Mouse (Mus musculus): Measurements from ENCODE around the gene Gys2.
"Not testable (repeated sequence)": the region's sequence is repeated elsewhere in the genome, so short reads cannot be mapped to it uniquely, and the experiment has no call there.

The Gys2 gene

DNA sequence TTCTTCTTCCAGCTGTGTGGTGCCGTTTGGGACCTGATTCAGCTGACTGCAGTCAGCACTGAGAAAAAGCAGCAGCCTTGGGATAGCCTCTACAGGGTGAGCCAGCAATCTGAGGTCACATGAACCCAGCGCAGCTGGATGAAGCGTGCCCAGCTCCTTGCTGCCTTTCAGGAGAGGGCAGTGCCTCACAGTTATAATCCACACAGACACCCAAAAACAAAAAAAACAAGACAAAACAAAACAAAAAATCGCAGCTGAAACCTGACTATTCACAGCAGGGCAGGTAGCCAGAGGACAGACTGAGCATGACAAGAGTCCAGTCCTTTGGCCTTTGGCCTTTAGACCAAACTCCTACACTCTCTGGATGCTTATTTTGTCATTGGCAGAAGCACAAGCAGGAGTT lies at the start of gene Gys2:
Gys2 (minus strand) TSS at position 309 of the 403 bp plus-strand sequence.
- in situ Hi-C loops (cut with MboI), result no loop called here

DNA sequence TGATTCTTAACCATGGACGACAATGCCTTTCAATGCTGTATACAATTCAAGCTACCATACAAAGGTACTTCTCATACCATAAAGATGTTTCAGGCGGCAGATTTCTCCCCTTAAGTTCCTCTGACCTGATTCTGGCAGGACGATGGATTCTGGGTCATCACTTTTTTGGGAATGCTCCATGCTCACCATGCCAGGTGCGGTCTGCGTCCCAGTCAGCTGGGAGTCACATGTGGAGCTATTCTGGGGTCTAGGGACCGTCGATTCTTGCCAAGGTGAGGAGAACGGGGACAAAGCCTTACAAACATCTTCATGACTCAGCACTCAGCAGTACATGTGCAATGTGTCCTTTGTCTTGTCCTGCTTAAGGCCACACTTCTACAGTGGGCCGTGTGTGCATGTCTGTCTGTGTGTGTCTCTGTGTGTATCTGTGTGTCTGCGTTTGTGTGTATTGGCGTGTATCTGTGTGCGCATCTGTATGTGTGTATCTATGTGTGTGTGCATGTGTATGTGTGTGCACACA lies 48.7 kb upstream of the Gys2 start:
- in situ Hi-C loops (cut with MboI), result no loop called here

DNA sequence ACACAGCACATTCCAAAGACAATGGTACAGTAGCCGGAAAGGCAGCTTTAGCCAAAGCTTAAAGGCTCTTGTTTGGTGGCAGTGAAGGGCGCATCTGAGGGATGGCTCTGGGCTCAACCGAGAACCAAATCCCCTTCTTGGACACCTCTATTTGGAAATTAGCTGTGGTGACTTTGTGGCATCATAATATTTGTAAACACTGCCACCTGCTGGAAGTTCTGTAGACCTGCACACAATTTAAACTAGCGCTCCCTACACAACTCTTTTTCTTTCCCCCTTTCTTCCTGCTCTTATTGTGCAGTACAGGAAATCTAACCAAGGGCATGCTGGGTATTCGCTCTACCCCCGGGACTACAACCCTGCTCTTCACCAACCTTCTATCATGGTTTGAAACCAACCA lies 46.2 kb upstream of the Gys2 start:
- in situ Hi-C loops (cut with MboI), result no loop called here

DNA sequence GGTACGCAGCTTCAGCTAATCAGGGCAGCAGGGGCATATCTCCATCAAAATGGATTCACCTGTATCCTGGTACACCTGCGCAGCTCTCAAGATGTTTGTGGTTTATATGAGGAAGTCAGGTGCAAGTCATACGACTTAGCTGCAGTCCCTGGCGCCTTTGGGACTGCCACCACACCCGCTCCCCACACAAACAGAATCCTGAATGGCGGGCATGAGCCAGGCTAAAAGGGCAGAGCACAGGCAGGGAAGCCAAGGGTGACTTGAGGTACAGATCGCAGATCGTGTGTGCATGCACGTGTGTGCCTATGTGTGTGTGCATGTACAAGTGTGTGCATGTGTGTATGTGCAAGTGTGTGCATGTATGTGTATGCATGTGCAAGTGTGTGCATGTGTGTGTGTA lies 42.5 kb upstream of the Gys2 start:
- in situ Hi-C loops (cut with MboI), result not testable (repeated sequence)

DNA sequence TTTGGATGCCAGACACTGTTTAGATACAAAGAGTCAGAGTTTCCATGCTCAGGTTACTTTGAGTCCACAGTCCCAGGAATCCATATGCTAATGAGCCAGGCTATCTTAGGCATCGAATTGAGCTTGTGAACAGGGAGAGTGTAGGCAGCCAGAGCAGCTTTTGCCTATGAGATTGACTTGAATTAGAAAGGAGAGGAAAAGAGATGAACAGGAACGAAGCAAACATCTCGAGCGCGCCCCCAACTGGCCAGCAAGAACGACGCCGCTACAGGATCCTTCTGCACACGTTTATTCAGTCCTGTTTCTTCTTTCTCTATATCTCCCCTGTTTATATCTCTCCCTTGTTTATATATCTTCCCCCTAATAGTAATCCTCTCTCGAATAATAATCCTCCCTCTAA lies 42.0 kb upstream of the Gys2 start:
- in situ Hi-C loops (cut with MboI), result no loop called here

DNA sequence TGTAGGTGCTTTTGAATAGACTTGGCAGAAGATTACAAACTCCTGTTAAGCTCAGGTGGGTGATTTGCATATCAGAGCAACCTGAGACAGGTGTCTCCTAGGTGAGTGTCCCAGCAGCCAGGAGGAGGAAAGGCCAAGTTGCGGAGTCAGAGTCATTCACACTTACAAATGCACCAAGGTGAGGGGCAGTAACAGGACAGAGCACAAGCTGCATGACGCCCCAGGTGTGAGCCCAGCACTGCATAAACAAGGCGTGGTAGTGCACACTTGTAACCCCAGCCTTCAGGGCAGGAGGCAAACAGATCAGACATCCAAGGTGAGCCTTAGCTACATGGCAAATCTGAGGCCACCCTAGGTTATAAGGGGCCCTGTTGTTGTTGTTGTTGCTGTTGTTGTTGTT lies 40.0 kb upstream of the Gys2 start:
- in situ Hi-C loops (cut with MboI), result no loop called here

DNA sequence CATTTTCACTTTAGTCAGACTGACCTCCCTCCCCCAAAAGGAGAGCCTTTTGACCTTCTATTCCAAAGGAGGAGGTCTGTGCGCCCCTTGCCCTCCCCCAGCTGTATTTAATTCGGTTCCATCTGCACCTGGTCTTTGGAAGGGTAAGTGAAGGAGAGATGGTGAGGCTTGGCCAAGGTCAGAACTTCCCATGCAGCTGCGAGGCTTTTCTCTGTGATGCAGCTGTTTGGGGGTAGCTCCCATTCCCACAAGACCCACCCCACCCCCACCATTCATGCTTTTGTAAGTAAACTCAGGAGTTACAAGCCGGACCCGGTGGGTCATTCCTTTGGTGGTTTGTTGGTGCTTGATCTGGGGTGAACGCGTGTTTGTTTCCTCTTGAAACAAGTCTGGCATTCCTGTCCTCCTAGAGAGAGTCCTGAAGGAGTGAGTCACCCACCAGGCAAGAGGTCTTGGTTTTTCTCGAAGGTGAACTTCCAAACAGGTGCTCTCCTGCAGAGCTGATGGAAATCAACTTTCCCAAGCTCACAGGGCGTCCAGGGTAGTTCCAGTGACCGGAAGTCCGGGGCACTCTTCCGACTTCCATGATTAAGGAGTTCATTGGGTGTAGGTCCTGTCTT lies 38.7 kb upstream of the Gys2 start:
- in situ Hi-C loops (cut with MboI), result no loop called here

DNA sequence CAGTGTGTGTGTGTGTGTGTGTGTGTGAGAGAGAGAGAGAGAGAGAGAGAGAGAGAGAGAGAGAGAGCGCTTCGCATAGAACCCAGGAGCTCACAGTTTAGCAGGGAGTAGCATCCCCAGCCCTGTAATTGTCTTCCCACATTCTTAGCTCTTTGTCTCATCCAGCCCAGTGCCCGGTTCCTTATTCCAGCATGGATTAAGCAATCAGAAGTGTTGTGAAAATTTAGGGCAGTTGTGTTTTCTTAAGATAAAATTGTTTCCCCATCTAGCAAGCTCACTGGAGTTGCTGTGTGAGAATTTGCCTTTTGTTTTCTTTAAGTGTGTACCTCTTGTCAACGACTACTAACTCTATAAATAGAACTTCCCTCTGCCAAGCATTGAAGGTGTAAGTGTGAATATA lies 35.8 kb upstream of the Gys2 start:
- in situ Hi-C loops (cut with MboI), result no loop called here

DNA sequence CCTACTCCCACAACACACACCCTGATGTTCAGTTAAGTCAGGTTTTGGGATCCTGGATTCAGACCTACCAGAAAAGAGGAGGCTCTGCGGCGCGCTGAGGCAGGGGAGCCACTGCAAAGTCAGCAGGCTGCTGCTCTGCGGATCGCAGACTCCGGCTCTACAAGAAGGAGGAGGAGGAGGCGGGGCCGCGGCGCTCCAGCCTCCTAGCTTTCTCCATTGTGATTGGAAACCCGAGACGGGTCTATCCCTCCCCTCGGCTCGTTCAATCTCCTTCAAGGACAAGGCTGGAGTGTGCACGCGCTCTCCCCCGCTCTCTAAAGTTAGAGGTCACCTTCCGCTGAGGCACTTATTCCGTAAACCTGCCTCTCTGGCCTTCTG lies 34.9 kb upstream of the Gys2 start, which contains the start of gene Ldhb:
Ldhb (minus strand) TSS at position 173 of the 378 bp plus-strand sequence.
- in situ Hi-C loops (cut with MboI), result no loop called here

DNA sequence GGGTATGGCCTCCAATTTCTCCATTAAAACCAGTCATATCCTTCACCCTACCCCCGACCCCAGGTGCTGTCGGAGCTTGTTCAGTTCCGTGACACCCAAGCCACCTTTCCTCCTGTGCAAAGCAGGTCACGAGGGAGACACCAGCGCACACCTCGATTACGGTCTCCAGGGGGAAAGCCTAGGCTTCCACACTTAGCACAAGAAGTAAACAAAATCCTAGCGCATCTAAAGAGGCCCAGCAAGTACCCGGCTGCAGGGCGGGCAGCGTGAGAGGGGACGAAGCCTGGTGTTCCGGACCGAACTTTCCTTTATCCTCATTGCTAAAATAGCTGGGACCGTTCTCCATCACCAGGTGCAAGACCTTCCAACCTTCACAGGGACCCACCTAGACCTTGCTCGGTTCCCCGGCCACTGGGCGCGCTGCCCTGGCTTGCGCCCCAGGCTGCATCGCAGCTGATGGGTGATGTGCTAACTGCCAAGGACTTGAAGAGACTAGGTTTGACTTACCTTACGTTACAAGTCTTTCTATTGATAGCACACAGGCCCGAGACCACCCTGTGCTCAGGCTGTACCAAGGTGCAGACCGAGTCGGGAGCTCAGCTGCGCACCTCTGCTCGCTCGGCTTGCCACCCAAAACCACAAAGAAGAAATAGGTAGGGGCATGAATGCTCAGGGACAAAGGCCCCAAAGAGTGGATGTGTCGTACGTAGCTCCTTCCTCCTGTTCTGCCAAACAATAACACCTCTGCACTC lies 34.3 kb upstream of the Gys2 start:
- in situ Hi-C loops (cut with MboI), result no loop called here

DNA sequence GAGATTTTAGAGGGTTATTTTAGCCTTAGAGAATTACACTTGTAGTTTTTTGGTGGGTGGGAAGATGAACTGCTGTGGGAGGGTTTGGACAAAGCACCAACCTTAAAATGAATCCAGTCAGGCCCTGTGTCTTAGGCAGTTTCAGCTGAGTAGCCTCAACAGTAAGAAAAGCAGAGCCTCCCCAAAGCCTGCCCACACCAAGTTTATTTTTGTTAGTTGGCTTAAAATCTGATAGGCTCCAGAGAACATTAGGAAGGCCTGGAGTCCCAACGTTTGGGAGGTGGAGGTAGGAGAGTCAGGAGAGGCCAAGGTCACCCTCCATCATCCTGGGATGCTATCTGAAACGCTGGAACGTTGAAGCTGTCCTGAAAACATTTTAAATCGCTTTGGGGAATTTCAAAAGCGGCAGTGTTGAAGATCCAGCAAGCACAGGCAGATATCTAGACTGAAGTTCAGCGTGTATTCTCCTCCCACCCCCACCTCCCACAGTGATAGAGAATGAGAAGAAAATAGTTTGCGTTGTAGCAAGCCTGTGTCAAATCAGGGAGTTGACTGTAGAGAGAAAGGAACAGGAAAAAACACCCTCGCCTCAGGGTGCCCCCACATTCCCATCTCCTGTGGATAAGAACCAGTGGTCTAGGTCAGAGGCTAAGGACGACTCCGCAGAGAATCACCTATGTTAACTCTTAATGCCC lies 33.6 kb upstream of the Gys2 start:
- in situ Hi-C loops (cut with MboI), result no loop called here

DNA sequence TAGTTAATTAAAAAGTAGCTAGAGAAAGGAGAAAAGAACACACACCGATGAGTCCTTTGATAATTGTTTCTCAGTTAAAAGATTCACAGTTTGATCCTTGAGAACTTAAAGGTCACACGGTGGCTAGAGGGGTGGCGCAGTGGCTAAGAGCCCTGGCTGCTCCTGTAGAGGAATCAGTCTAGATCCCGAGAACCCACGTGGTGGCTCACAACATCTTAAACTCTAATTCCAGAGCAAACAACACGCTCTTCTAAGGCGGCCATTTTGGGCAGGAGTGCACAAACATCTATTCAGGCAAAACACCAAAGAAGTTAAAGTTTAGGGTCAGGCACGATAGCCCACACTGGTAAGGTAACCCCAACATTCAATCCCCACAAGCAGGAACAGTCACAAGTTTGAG lies 30.7 kb upstream of the Gys2 start:
- in situ Hi-C loops (cut with MboI), result no loop called here

DNA sequence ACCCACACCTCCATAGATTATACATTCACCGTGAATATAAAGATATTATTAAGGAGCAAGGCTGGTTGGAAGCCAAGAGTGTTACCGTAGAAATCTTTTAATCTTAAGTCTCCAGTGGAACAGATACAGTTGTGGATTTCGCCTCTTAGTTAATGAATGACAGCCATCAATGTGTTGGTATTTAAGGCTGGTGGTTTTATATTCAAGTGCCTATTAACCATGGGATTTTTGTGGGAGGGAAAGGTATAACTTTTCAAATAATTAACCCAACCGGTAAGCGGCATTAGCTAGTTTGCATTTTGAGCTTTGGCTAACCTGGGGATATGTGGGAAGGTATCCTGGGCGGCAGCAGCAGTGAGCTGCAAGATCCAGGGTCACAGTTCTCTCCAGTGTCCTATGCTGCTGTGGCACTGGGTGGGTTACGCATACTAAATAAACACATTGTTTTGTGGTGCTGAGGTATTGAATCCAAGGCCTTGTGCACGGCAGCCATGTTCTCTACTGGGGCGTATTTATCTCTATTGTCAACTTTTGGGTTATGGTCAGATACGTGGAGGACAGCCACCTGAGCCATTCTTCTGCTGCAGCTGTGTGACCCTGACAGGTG lies 29.7 kb upstream of the Gys2 start:
- in situ Hi-C loops (cut with MboI), result no loop called here

DNA sequence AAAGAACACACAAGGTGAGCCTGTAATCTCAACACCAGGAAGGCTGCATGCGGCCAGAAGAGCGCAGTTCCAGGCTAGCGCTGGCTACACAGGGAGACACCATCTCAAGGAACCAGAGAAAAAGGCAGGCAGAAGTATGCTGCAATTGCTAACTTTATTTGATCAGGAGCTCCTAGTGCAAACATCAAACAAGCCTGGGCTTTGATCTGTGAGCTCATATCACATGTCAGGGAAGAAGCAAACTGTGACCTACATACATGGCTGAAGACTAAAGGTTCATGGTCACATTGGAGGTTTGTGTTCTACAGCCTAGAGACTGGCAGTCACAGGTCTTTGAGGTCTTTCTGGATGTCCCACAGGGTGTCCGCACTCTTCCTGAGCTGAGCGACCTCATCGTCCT lies 17.2 kb upstream of the Gys2 start:
- in situ Hi-C loops (cut with MboI), result not testable (repeated sequence)

DNA sequence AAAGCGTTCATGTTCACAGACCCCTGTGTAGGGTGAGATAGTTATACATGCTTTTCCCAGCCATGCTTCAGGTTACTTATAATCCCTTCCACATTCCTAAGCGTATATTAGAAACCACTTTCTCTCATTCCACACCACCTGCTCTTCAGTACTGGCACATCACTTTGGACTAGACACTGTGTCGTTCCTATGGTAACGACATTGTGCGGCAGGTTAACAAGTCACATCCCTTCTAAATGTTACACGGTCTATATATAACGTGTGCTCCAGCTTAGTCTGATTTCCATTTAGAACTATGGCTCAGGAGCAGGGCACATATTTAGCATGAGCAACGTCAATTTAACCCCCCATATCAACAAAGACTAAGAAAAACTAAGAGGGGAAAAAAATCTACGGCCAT lies 14.7 kb upstream of the Gys2 start:
- in situ Hi-C loops (cut with MboI), result no loop called here

DNA sequence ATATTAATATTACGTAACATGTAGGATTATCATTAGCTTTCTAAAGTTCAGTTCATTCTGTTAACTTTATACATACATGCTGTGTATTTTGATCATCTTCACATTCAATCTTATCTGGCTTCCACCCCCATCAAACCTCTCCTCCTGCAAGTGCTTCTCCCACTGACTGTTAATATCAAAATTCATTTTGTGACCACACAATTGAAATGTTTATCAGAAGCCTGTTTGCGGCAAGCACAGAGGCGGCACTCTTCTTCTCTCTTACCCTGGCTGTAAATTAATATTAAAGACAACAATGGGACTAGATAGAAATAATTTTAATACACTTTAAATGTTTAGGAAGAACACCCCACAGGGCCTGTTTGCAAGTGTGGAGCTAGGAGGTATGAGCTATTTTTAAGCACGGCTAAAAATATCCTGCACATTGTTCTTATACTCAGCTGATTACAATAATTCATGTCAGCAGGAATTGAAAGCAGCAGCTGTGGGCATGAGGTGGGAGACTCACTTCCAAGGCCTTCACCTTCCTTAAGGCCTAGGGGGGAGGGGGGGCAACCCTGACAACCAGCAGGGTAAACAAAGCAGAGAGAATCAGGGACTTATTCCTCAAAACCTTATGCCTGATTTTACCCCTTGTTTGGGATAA lies 12.7 kb upstream of the Gys2 start:
- in situ Hi-C loops (cut with MboI), result no loop called here

DNA sequence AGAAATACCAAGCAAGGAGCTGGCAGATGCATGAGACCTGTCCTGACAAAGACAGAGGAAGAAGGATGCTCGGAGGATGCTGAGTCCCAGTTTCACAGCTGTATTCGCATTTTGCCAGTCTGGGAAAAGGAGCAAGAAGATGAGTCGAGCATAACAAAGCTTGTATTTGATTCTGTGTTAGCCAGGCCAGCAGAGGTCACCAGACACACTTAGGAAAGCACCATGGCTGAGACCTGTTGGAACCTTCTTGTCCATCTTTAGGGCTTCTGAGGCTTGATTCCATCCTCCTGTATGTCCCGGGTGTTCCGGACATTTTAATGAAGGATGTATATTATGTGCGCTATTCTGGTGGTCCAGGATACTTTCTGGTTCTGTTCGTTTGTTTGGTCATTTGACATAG lies 4.3 kb upstream of the Gys2 start:
- in situ Hi-C loops (cut with MboI), result no loop called here

DNA sequence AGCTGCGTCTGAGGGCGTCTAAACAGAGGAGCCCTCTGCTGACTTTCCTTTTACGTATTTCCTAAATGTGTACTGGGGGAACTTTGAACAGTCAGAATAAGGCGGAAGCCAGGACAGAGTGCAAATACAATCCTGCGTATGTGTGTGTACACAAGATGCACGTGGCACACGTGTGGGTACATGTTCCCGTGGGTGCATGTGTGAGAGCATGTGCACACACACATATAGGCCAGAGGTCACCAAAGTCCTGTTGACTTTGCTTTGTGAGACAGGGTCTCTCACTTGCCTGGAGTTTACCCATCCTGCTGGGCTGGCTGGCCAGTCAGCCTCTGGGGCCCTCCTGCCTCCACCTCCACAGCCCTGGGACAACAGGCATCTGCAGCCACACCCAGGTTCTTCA lies 1.8 kb downstream of the Gys2 start:
- in situ Hi-C loops (cut with MboI), result no loop called here

DNA sequence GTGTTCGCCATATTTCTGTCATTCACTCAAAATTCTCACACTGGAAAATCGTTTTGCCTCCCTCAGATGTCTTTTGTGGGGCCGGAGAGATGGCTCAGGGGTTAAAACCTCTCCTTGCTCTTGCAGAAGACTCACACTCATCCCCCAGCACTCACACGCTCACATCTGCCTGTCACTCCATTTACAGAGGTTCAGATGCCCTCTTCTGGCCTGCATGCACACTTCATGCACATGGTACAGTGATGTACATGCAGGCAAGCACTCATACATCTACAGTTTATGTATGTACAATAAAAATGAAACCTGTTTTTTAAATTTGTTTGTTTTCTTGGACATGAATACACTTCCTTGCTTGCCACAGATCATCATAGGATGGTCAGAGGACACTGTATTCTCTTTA lies 3.3 kb downstream of the Gys2 start:
- in situ Hi-C loops (cut with MboI), result no loop called here

DNA sequence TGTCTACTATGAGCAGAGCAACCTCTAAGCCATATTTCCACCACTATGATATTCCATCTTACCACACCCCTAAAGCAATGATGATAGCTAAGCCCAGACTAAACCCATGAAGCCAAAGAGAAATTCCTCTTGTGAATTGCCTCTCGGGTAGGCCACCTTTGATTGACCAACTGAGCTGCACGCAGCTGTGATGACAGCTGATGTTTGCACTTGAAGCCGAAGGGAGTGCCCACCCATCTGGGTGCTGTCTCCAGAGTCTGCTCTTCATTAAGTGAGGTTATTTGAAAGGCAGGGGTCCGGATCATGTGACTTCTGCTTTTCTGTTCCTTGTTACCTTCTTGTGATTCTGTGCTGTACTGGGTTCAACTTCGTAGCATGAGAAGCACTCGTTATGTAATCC lies 10.7 kb downstream of the Gys2 start:
- in situ Hi-C loops (cut with MboI), result no loop called here

DNA sequence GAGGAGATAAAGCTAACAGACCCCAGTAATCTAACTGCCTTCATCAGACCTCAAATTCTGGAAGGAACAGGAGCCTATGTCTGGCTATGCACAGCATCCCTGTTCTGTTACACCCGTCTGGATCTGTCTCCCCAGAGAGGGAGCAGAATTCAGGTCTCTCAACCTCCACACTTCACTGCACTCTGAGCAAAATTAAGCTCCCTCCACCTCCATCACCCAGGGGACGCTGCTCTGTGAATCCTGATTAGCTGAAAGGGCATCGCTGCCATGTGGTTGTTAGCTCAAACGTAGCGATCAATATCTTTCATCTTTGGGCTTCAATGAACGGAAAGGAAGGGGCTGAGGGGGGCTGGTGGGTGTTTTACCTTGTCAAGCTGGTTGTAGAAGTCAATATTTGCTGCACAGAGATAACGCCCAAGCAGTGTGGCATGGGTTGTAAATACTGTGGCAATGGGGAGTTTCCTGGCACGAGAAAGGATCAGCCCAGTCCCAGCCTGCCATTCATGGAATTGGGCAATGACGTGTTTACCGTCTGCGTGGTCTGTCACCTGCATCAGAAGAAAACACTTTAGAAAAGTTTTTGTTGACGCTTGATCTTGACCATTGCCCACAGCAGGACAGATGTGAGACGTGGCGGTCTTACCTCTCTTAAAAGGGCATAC lies 13.8 kb downstream of the Gys2 start:
- in situ Hi-C loops (cut with MboI), result no loop called here

DNA sequence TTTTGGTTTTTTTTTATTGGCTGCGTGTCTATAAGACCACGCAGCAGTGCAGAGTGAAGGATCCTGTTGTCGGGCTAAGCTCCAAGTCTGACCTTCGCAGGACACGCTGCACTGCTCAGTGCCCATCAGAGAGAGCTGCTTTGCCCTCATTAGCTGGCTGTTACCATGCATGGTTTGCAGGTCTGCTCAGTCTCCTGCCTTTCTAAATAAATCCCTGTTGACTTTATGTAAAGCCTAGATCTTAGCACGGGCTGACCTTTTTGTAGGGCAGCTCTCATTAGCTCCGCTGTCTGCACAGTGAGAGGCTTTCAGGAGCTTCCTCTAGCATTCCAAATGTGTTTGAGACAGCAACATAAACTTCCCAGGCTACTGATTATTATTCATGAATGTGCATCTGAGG lies 14.9 kb downstream of the Gys2 start:
- in situ Hi-C loops (cut with MboI), result no loop called here
